Mouse (Mus musculus): Measurements from ENCODE around the gene Tradd. TPM values are rescaled to one million over a fixed set of nuclear protein-coding genes. Genes with fewer than 3 reads are reported as not detected.

Tradd gene
- polyA plus RNA-seq, 1 experiment from 2014 or later: 17.9 TPM

DNA sequence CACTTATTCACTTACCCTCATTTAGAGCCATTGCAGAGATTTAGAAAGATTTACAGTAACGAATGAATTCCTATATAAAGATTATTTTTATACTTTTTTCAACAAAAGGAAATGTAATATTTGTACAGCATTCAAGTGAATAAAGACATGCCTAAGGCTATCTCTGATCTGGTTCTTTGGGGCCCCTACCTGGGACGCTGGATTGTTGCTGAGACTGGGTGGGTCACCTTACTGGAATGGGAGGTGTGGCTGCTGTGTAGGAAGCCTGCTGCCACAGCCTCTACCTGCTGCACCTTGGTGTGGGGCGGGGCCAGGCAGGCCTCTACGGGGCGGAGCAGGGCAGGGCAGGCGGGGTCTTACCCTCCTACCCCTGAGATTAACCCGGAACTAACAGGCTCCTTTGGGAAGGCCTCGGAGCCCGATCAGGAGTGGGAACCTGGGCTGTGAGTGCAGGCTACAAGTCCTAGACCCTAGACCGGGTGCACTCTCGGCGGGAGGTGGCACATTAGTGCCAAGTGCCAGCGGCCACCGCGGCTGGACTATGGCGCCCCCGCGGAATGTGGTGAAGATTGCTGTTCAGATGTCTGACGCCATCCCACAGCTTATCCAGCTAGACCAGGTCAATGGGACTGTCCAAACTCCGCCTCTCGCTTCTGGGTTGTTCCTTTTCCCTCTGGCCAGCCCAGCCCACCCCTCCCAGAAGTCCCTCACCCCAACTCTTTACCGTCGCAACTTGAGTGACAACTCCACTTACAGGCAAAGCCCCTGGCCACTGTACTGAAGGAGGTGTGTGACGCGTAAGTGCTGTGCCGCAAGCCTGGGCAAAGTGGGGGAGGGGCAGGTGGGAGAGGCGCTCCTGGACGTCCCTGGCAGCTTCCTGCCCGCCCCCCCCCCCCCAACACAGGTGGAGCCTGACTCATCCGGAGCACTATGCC lies 41.1 kb upstream of the Tradd start, which contains the start of gene Elmo3:
Elmo3 (plus strand) TSS at position 391 of the 935 bp plus-strand sequence.
- Histone ChIP-seq H3K27me3 (no peaks in the 10 kb centered on the region), H3K9ac (peak within 1 kb of the TSS; percentile 56), H3K4me2 (peak within 1 kb of the TSS; percentile 83), H3K4me1 (replicated peaks) (peaks cover 35% of the 10 kb centered on the region), H3K9me3 (replicated peaks) (no peaks in the 10 kb centered on the region), H3K27ac (peak within 1 kb of the TSS; percentile 68), H3K4me3 (peak within 1 kb of the TSS; percentile 43), H3K36me3 (peaks cover 44% of the 10 kb centered on the region)
- ATAC-seq (replicated peaks; ENCODE audit: insufficient number of reproducible peaks, insufficient read depth, low FRiP score, low read depth): peak; percentile 54
- WGBS: 7% methylated on average over 30 of the region's 30 CpGs

DNA sequence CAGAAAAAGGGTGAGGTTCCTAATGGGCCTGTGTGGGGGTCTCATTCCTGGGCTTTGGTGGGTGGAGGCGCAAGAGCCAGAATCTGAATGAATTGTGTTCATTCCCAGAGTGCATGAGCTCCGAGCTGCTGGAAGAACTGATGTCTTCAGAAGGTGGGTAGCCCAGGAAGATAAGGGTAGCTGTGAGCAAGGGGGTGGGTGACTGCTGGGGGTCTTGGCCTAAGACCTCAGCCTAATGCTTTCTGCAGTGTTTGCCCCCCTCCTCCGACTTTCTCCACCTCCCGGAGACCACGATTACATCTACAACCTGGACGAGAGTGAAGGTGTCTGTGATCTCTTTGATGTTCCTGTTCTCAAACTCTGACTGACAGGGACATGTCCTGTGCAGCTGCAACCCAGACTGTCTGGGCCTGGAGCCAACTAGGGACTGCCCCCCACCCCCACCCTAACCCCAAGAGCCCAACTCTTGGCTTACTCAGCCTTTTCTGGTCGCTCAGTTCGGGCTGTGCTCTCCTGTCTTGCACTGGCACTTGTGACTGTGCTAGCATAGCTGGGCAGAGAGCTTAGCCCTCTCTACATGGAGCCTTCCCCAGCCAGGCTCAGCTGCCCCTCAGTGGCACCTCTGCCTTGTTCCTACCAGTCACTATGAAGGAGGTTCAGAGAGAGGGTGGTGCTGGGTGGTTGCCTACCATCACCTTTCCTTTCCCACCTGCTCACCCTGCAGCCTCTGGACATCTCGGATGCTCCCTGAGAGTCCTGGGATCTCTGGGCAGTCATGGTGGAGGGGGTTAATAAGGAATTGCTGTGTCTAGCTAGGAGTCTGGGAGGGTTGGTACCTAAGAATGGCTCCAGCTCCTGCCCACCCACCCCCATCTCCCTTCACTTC lies 40.2 kb upstream of the Tradd start:
- peak; percentile 16; the same call in 1 of the 2 replicates for ATAC-seq (replicated peaks; ENCODE audit: insufficient number of reproducible peaks, insufficient read depth, low FRiP score, low read depth)
- H3K27ac ChIP-seq: peak overlapping the region; percentile 68
- no peak overlapping the region for H3K4me2 ChIP-seq
- WGBS: 40% methylated on average over 9 of the region's 9 CpGs
- H3K36me3 ChIP-seq: peaks cover 49% of the 10 kb centered on the region
- no peaks in the 10 kb centered on the region for H3K27me3 ChIP-seq
- H3K9ac ChIP-seq: no peak overlapping the region
- H3K4me1 ChIP-seq (replicated peaks): peaks cover 35% of the 10 kb centered on the region
- no peaks in the 10 kb centered on the region for H3K9me3 ChIP-seq (replicated peaks)
- H3K4me3 ChIP-seq: no peak overlapping the region

DNA sequence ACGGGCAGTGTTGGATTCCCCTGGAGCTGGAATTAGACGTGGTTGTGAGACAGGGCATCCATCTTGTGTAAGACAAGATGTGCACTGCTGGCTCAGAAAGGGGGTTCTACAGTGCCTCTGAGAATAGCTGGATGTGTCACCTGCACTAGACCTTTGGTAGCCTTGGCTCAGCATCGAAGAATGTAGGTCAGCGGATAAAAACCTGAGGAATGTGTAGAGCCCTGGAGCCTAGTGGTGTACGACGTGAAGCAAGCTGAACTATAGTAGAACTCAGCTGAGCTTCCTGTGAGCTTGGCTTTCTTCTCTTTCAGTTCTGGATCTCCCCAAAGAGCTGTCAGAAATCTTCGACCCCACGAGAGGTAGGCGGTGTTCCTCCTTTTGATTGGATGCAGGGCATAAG lies 39.5 kb upstream of the Tradd start:
- Histone ChIP-seq H3K9me3 (replicated peaks) (no peaks in the 10 kb centered on the region), H3K27ac (peak overlapping the region; percentile 68), H3K4me2 (no peak overlapping the region), H3K36me3 (peaks cover 47% of the 10 kb centered on the region), H3K4me3 (no peak overlapping the region), H3K27me3 (no peaks in the 10 kb centered on the region), H3K4me1 (replicated peaks) (peaks cover 38% of the 10 kb centered on the region), H3K9ac (no peak overlapping the region)
- WGBS: 50% methylated on average over 9 of the region's 9 CpGs
- ATAC-seq (replicated peaks; ENCODE audit: insufficient number of reproducible peaks, insufficient read depth, low FRiP score, low read depth): no peak

DNA sequence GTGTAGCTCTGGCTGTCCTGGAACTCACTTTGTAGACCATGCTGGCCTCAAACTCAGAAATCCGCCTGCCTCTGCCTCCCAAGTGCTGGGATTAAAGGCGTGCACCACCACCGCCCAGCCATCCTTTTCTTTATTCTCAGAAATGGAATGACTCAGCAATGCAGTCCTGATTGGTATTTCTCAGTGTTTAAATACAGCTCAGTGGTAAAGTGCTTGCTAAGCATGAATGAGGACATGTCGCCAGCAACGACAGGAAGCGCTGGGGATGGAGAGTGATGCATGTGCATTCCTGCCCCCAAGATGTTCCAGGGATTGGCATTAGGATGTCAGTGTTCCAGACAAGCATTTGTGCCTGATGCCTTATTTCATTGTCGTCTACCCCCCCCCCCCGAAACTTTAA lies 39.0 kb upstream of the Tradd start:
- Histone ChIP-seq H3K4me3 (no peak overlapping the region), H3K4me2 (no peak overlapping the region), H3K36me3 (peaks cover 44% of the 10 kb centered on the region), H3K27me3 (no peaks in the 10 kb centered on the region), H3K27ac (peak overlapping the region; percentile 68; the same call in 1 of the 2 replicates), H3K9ac (no peak overlapping the region), H3K4me1 (replicated peaks) (peaks cover 42% of the 10 kb centered on the region), H3K9me3 (replicated peaks) (no peaks in the 10 kb centered on the region)
- 74% methylated on average over 8 of the region's 8 CpGs for WGBS
- ATAC-seq (replicated peaks; ENCODE audit: insufficient number of reproducible peaks, insufficient read depth, low FRiP score, low read depth): no peak

DNA sequence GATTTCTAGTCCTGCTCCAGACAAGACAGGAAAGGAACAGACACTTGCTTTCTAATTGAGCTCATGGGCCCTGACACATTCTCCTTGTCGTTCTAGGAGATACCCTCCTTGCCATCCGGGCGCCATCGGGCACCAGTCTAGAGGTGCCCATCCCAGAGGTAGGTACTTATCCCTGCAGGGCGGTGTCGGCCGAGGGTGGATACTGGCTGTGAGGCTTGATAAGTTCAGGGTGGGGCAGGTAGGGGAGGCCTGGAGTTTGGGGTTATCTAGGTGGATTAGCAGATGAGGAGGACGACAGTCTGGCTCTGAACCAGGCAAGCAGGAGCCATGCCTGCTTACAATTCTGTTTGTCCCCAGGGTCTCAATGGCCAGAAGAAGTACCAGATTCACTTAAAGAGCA lies 35.6 kb upstream of the Tradd start:
- 88% methylated on average over 8 of the region's 8 CpGs for WGBS
- Histone ChIP-seq H3K9me3 (replicated peaks) (no peaks in the 10 kb centered on the region), H3K4me1 (replicated peaks) (peaks cover 38% of the 10 kb centered on the region), H3K36me3 (peaks cover 33% of the 10 kb centered on the region), H3K4me3 (no peak overlapping the region), H3K27ac (no peak overlapping the region), H3K4me2 (no peak overlapping the region), H3K9ac (no peak overlapping the region), H3K27me3 (no peaks in the 10 kb centered on the region)
- ATAC-seq (replicated peaks; ENCODE audit: insufficient number of reproducible peaks, insufficient read depth, low FRiP score, low read depth): no peak

DNA sequence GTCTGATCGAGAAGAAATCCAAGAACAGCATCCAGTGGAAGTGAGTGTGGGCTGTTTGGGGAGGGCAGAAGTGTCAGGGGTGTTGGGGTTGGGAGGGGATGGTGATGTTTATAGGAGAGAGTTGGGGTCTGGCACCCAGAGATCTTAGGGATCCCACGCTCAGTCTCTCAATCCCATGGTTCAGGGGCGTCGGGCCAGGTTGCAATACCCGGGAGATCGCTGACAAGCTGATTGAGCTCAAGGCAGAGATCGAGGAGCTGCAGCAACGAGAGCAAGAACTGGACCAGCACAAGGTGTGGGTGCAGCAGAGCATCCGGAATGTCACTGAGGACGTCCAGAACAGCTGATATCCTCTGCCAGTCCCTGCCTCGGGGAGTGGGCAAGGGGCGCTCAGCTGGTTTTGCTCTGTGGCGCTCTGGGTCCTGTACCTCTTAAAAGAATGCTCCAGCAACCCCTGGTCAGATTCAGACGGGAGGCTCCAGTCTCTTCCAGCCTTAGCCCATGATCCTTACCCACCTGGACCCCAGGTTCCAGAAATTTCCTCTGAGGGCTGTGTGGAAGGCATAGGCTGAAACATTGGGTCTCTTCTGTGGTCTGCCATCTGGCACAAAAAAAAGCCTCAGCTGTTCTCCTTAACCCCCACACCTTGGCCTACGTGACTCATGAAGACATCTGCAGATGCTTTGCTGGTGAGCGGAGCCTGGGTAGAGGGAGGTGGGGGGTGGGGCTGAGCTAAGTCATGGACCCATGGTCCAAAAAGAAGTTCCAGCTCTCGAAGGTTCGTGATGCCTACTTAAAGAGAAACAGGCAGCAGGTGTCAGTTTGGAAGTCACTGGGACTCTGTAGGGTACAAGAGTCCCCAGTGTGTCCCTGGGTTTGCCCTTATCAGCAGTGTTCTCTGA lies 34.2 kb upstream of the Tradd start:
- peak overlapping the region; percentile 83 for H3K27ac ChIP-seq
- WGBS: 46% methylated on average over 18 of the region's 18 CpGs

DNA sequence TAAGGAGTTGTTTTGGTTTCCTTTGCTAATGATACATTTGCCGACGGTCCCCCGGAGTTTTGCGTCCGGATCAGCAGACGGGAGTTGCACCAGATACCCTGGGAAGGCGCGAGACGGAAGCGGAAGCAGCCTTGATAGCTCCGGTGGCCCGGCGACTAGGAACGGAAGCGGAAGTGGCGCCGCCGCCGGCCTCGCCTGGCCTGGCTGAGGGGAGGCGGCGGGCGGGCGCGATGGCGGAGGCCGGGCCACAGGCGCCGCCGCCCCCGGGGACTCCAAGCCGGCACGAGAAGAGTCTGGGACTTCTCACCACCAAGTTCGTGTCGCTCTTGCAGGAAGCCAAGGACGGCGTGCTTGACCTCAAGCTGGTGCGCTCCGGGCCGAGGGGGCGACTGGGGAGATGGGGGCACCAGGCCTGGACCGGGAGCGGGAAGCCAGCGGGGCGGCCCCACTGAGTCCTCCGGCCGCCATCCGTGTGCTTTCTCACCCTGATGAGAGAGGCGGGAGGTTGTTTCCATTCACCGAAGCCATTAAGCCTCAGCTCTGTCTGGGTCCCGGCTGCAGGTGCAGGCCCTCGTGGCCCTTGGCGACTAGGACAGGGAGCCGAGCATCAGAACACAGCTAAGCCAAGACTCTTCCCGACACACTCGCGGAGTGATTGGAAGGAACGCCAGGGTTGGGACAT lies 33.2 kb upstream of the Tradd start, which contains the start of gene E2f4:
E2f4 (plus strand) TSS at position 153 of the 682 bp plus-strand sequence.
- WGBS: under 1% methylated on average over 58 of the region's 58 CpGs
- H3K27ac ChIP-seq: peak within 1 kb of the TSS; percentile 83
- H3K4me3 ChIP-seq: peak within 1 kb of the TSS; percentile 99
- H3K4me1 ChIP-seq (replicated peaks): peaks cover 23% of the 10 kb centered on the region
- peak within 1 kb of the TSS; percentile 86 for H3K4me2 ChIP-seq
- no peaks in the 10 kb centered on the region for H3K9me3 ChIP-seq (replicated peaks)
- H3K27me3 ChIP-seq: no peaks in the 10 kb centered on the region
- ATAC-seq (replicated peaks; ENCODE audit: insufficient number of reproducible peaks, insufficient read depth, low FRiP score, low read depth): peak; percentile 85
- peaks cover 28% of the 10 kb centered on the region for H3K36me3 ChIP-seq
- H3K9ac ChIP-seq: peak within 1 kb of the TSS; percentile 97

More for the DNA sequence above, 34.2 kb upstream of the Tradd start:
- peak overlapping the region; percentile 86 for H3K4me2 ChIP-seq
- ATAC-seq (replicated peaks; ENCODE audit: insufficient number of reproducible peaks, insufficient read depth, low FRiP score, low read depth): no peak
- H3K4me3 ChIP-seq: peak overlapping the region; percentile 99
- H3K27me3 ChIP-seq: no peaks in the 10 kb centered on the region
- peaks cover 31% of the 10 kb centered on the region for H3K36me3 ChIP-seq
- H3K9me3 ChIP-seq (replicated peaks): no peaks in the 10 kb centered on the region
- H3K9ac ChIP-seq: peak overlapping the region; percentile 97
- peaks cover 25% of the 10 kb centered on the region for H3K4me1 ChIP-seq (replicated peaks)

DNA sequence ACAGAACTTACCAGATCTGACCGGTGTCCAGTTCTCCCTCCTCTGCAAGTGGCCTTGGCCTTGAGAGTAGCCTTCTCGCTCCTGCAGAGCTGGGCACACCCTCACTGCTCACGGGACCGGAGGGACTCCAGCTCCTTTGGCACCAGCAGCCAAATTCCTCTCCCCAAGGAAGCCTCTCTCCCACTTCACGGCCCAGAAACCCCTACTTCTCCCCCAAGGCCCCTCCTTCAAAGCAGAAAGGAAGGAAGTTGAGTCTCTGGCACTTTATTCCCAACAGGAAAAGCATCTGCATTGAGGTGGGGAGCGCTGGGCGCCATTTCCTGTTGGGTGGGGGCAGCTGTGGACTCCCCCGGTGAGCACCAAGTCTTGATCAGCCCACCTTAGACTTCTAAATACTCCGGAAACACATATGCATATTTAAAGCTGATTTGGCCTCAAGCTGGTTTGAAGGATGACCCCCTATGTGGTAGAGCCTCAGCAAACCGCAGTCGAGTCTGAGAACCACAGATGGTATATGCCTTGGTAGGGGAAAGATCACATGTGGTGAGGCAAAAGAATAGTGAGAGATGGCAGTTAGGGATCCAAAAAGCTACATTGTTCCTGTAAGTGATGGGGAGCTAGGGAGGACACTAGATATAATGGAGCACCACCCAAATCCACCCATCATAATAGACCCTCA lies 31.6 kb upstream of the Tradd start, which contains the start of gene Exoc3l:
Exoc3l (minus strand) TSS at position 207 of the 679 bp plus-strand sequence.
- H3K4me2 ChIP-seq: peak within 1 kb of the TSS; percentile 86
- H3K4me1 ChIP-seq (replicated peaks): peaks cover 23% of the 10 kb centered on the region
- 41% methylated on average over 11 of the region's 11 CpGs for WGBS
- H3K27ac ChIP-seq: peak within 1 kb of the TSS; percentile 83
- ATAC-seq (replicated peaks; ENCODE audit: insufficient number of reproducible peaks, insufficient read depth, low FRiP score, low read depth): no peak
- H3K9me3 ChIP-seq (replicated peaks): no peaks in the 10 kb centered on the region
- H3K27me3 ChIP-seq: no peaks in the 10 kb centered on the region
- peak within 1 kb of the TSS; percentile 97 for H3K9ac ChIP-seq
- H3K4me3 ChIP-seq: peak within 1 kb of the TSS; percentile 99
- peaks cover 14% of the 10 kb centered on the region for H3K36me3 ChIP-seq

DNA sequence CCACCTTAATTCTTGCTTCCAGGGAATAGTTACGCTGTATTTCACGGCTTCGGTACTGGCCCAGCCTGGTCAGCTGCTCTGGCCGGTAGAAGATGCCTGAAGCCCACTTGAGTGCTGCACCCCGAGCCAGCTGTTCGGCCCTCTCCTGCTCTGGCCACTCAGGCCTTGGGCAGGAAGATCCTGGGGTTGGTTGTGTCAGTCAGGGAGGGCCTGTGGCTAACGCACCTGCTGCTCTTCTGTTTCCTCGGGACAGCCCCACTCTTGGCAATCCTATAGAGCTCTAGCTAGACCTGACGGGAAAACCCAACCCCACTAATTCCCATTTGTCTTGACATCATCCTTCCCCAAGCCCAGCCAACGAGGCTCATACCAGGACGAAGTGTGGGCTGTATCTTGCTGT lies 30.8 kb upstream of the Tradd start:
- H3K4me1 ChIP-seq (replicated peaks): peaks cover 29% of the 10 kb centered on the region
- no peaks in the 10 kb centered on the region for H3K9me3 ChIP-seq (replicated peaks)
- 57% methylated on average over 11 of the region's 11 CpGs for WGBS
- peak overlapping the region; percentile 83; the same call in 1 of the 2 replicates for H3K27ac ChIP-seq
- H3K4me2 ChIP-seq: peak overlapping the region; percentile 49
- ATAC-seq (replicated peaks; ENCODE audit: insufficient number of reproducible peaks, insufficient read depth, low FRiP score, low read depth): no peak
- peaks cover 6% of the 10 kb centered on the region for H3K27me3 ChIP-seq
- 0 out of 2 replicates have a peak overlapping the region, but pooled peaks have one; percentile 7 for H3K9ac ChIP-seq
- H3K4me3 ChIP-seq: peak overlapping the region; percentile 36
- peaks cover 6% of the 10 kb centered on the region for H3K36me3 ChIP-seq
